Mouse (Mus musculus) midbrain, embryonic 11.5 days (tissue): ENCODE measurements at regions not wholly inside any gene's neighbourhood (a gene's known extent, or its start where the extent isn't known, plus 50 kb on each side); places are given as distances from the start of the nearest gene placed in this dataset.

ENCODE experiments used
- ATAC-seq: fragments of 200-750 bp; cut with Nextera tagmentation; 2 replicates; pipeline ENCODE4 v1.8.0; 2017; ENCODE audit warnings: moderate TSS enrichment, moderate library complexity; ENCODE audit not compliant: low FRiP score
- DNase-seq: peaks from one replicate; pipeline ENCODE4 v3.0.0; 2015; ENCODE audit warnings: low spot score; ENCODE audit errors: missing footprints
- H3K27ac ChIP-seq: fragments of 300-500 bp; sonication (generic); 2 replicates; pipeline ENCODE4 v1.5.1; 2014; ENCODE audit warnings: low read depth, low read length
- H3K27me3 ChIP-seq: fragments of 300-500 bp; sonication (generic); 2 replicates; pipeline ENCODE4 v1.6.1; 2014; ENCODE audit warnings: mild to moderate bottlenecking, low read length, moderate library complexity, mixed read lengths; ENCODE audit not compliant: control insufficient read depth, insufficient read depth
- H3K36me3 ChIP-seq: fragments of 300-500 bp; sonication (generic); 2 replicates; pipeline ENCODE4 v1.6.1; 2014; ENCODE audit warnings: mild to moderate bottlenecking, low read length, moderate library complexity, mixed read lengths; ENCODE audit not compliant: control insufficient read depth, insufficient read depth
- H3K4me1 ChIP-seq: fragments of 300-500 bp; sonication (generic); 2 replicates; pipeline ENCODE4 v1.6.1; 2014; ENCODE audit warnings: low read length; ENCODE audit not compliant: control insufficient read depth, insufficient read depth
- H3K4me2 ChIP-seq: fragments of 300-500 bp; sonication (generic); 2 replicates; pipeline ENCODE4 v1.6.1; 2014; ENCODE audit warnings: mild to moderate bottlenecking, moderate library complexity
- H3K4me3 ChIP-seq: fragments of 300-500 bp; sonication (generic); 2 replicates; pipeline ENCODE4 v1.5.1; 2014; ENCODE audit warnings: low read depth, low read length
- H3K9ac ChIP-seq: fragments of 300-500 bp; sonication (generic); 2 replicates; pipeline ENCODE4 v1.6.1; 2014; ENCODE audit warnings: low read length
- H3K9me3 ChIP-seq: fragments of 300-500 bp; sonication (generic); 2 replicates; pipeline ENCODE4 v1.6.1; 2016; ENCODE audit warnings: low read length; ENCODE audit not compliant: control insufficient read depth
- WGBS: fragments of 180-500 bp; shearing (Covaris S2); extraction: QIAGEN DNeasy Blood & Tissue Kit; methylation state at CpG from one replicate; pipeline ENCODE4 v1.1.7; 2014; 5-methylcytosine and 5-hydroxymethylcytosine counted together

DNA sequence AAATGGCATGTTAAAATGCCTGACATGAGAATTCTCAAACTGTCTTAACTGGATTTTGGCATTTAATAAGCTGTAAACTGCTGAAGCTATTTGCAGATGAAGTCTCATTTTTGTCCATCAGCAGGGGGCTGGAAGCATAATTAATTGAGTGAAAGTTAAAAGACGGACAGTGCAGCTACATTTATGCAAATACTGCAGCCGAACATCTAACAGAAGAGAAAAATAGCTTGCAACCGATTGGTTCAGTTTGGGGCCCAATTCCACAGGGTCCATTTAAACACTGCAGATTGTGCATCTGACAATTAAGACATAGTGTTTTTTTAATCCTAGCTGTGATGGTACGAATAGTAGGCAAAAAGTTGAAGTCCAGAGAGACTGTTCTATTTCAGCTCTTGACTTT, 774.2 kb upstream of the Klhl1 start:
- Histone ChIP-seq H3K36me3 (no peaks in the 10 kb centered on the region), H3K27me3 (no peaks in the 10 kb centered on the region), H3K9ac (no peak overlapping the region), H3K9me3 (no peaks in the 10 kb centered on the region), H3K4me3 (no peak overlapping the region), H3K27ac (no peak overlapping the region), H3K4me1 (no peaks in the 10 kb centered on the region), H3K4me2 (no peak overlapping the region)
- ATAC-seq, result no peak
- 74% methylated on average over 4 of the region's 4 CpGs for WGBS
- no peak for DNase-seq

- DNase-seq, result no peak
- Histone ChIP-seq H3K9me3 (no peaks in the 10 kb centered on the region), H3K4me2 (no peak overlapping the region), H3K27me3 (no peaks in the 10 kb centered on the region), H3K9ac (no peak overlapping the region), H3K4me3 (no peak overlapping the region), H3K36me3 (no peaks in the 10 kb centered on the region), H3K4me1 (no peaks in the 10 kb centered on the region), H3K27ac (no peak overlapping the region)
- ATAC-seq, result no peak
Measured at GRCm38 (mm10) chr14:97287447-97287846, 768.5 kb upstream of the Klhl1 start.

DNA sequence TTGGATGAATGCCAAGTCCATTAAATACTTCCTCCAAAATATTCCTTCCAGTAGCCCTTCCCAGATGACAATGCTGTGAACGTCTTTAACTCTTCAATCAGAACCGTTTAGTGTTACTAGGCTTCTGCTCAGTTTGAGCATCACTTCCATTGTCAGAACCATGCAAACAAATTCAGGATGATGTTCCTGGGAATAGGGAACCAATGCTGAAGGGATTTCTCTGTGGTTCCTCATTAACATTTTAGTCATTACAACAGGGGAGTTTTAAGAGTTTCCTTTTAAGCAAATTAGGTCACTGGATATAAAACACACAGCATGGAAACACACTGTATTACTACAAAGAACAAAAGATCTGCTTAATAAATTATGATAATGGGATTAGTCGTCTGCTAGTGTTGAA, 739.6 kb upstream of the Klhl1 start:
- no peaks in the 10 kb centered on the region for H3K27me3 ChIP-seq
- DNase-seq, result no peak
- 56% methylated on average over 3 of the region's 3 CpGs for WGBS
- H3K4me1 ChIP-seq, result no peaks in the 10 kb centered on the region
- H3K36me3 ChIP-seq, result no peaks in the 10 kb centered on the region
- no peak for ATAC-seq
- no peaks in the 10 kb centered on the region for H3K9me3 ChIP-seq
- no peak overlapping the region for H3K4me3 ChIP-seq
- no peak overlapping the region for H3K9ac ChIP-seq
- no peak overlapping the region for H3K27ac ChIP-seq
- H3K4me2 ChIP-seq, result no peak overlapping the region
